Mouse (Mus musculus): ENCODE data around the gene Cenpt.
"Not testable (repeated sequence)": the region's sequence is repeated elsewhere in the genome, so short reads cannot be mapped to it uniquely, and the experiment has no call there.

The Cenpt gene

GRCm38 (mm10) chr8:105854303-105854702, 1.2 kb upstream of the Cenpt start:
- no peak for DNase-seq

- peak; percentile 27 for DNase-seq
Measured at GRCm38 (mm10) chr8:105852146-105852729, 840 bp downstream of the Cenpt start.

GRCm38 (mm10) chr8:105851651-105852143, 1.4 kb downstream of the Cenpt start:
- peak; percentile 88 for DNase-seq

GRCm38 (mm10) chr8:105850611-105851010, 2.5 kb downstream of the Cenpt start:
- DNase-seq = no peak

- no peak for DNase-seq
Measured at GRCm38 (mm10) chr8:105850014-105850413, 3.1 kb downstream of the Cenpt start.

GRCm38 (mm10) chr8:105846678-105847077, 6.4 kb downstream of the Cenpt start:
- no peak for DNase-seq

GRCm38 (mm10) chr8:105839209-105839608, 13.9 kb downstream of the Cenpt start:
- no peak for DNase-seq

GRCm38 (mm10) chr8:105836991-105837390, 16.1 kb downstream of the Cenpt start:
- no peak for DNase-seq

GRCm38 (mm10) chr8:105835318-105835717, 17.8 kb downstream of the Cenpt start:
- peak; percentile 91 for DNase-seq

- not testable (repeated sequence) for DNase-seq
Measured at GRCm38 (mm10) chr8:105833740-105834139, 19.3 kb downstream of the Cenpt start.

- peak; percentile 100 for DNase-seq
Measured at GRCm38 (mm10) chr8:105826861-105827848, 25.9 kb downstream of the Cenpt start, which contains the start of the genes Ranbp10 and Tsnaxip1. Gene Ranbp10 (minus strand): TSS chr8:105827350. Gene Tsnaxip1 (plus strand): TSS chr8:105827731.

- no peak for DNase-seq
Measured at GRCm38 (mm10) chr8:105826379-105826778, 26.7 kb downstream of the Cenpt start.

GRCm38 (mm10) chr8:105825506-105825905, 27.6 kb downstream of the Cenpt start:
- no peak for DNase-seq

GRCm38 (mm10) chr8:105820925-105821324, 32.2 kb downstream of the Cenpt start:
- DNase-seq = no peak

GRCm38 (mm10) chr8:105819659-105820058, 33.4 kb downstream of the Cenpt start:
- no peak for DNase-seq

GRCm38 (mm10) chr8:105813241-105813640, 39.8 kb downstream of the Cenpt start:
- DNase-seq = no peak

- peak; percentile 39 for DNase-seq
Measured at GRCm38 (mm10) chr8:105812511-105812910, 40.6 kb downstream of the Cenpt start.

GRCm38 (mm10) chr8:105811543-105811942, 41.5 kb downstream of the Cenpt start:
- no peak for DNase-seq

- DNase-seq = no peak
Measured at GRCm38 (mm10) chr8:105811061-105811460, 42.0 kb downstream of the Cenpt start.

- no peak for DNase-seq
Measured at GRCm38 (mm10) chr8:105810245-105810786, 42.8 kb downstream of the Cenpt start.

- peak; percentile 52 for DNase-seq
Measured at GRCm38 (mm10) chr8:105808480-105808879, 44.6 kb downstream of the Cenpt start.

- DNase-seq = peak; percentile 61
Measured at GRCm38 (mm10) chr8:105807766-105808165, 45.3 kb downstream of the Cenpt start.

GRCm38 (mm10) chr8:105805964-105806363, 47.1 kb downstream of the Cenpt start:
- DNase-seq = no peak
